Mouse (Mus musculus): ENCODE results near the gene Nr0b2. TPM values are rescaled to one million over a fixed set of nuclear protein-coding genes. Genes with fewer than 3 reads are reported as not detected.

The Nr0b2 gene
- polyA plus RNA-seq, 1 experiment from 2014 or later: not detected

DNA sequence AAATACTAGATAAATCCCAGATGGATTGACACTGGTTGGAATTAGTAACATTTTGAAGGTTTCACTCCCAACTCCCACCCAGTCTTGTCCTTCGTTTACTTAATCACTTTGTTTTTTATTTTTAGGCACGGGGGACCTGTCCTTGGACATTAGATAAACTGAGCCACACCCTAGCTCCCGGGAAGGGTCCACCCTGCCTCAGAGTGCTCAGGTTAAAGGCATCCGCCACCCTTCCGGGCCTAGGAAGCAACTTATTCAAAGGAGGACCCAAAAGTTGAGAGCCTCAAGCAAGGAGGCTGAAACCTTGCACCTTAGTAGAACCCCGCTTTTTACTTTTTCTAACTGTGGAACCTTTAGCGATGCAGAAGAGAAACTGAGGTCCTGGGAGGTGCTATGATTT lies 45.9 kb downstream of the Nr0b2 start:
- no peak for ATAC-seq
- Histone ChIP-seq H3K27ac (no peak overlapping the region), H3K4me3 (replicated peaks) (peak overlapping the region; percentile 44), H3K9ac (replicated peaks) (no peak overlapping the region), H3K4me2 (replicated peaks) (peak overlapping the region; percentile 62), H3K9me3 (no peaks in the 10 kb centered on the region), H3K36me3 (peaks cover 9% of the 10 kb centered on the region), H3K27me3 (peaks cover 63% of the 10 kb centered on the region), H3K4me1 (replicated peaks) (peaks cover 17% of the 10 kb centered on the region)
- 31% methylated on average over 7 of the region's 7 CpGs for WGBS

DNA sequence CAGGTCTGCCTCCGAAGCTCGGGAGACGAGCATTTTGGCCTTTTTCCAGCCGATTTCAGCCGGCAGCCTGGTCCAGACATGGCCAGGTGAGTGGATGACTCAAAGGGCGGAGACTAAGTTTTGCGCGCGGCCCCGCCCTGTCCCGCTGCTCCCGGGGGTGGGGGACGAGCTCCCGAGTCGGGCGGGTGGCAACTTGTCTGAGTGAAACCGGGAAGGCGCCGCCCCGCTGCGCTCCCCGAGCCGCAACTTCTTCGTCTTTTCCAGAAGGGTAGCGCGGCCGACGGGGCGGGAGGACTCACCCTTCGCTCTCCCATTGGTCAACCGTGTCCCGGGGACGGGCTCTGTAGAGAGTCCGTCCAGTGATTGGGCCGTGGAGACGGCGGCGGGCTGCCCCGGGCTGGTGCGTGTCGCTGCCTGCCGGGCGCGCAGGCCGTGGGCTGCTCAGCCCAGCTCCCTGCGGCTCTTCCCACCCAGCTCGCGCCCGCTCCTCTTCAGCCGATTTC lies 46.4 kb downstream of the Nr0b2 start:
- Histone ChIP-seq H3K4me1 (replicated peaks) (peaks cover 17% of the 10 kb centered on the region), H3K27me3 (peaks cover 63% of the 10 kb centered on the region)

DNA sequence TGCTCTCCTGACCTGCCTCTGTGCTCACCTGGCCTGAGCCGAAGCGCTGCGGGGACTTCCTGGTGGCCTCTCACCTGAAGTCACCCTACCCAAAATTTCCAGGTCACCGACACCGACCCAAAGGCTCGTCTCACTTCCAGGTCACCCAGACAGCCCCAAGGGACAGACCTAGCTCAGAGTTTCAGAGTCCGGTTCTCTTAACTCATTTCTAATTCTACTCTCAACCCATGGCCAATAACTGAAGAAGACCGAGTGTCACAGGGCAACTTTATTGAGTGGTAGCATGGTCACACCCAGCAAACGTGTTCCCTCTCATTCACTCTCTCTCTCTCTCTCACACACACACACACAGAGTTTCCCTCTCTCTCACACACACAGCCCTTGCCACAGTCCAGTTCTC lies 47.1 kb downstream of the Nr0b2 start:
- Histone ChIP-seq H3K4me3 (replicated peaks) (peak overlapping the region; percentile 44), H3K9me3 (no peaks in the 10 kb centered on the region), H3K4me2 (replicated peaks) (peak overlapping the region; percentile 62), H3K27ac (no peak overlapping the region), H3K9ac (replicated peaks) (no peak overlapping the region), H3K4me1 (replicated peaks) (peaks cover 17% of the 10 kb centered on the region), H3K36me3 (peaks cover 16% of the 10 kb centered on the region), H3K27me3 (peaks cover 63% of the 10 kb centered on the region)
- no peak for ATAC-seq
- 16% methylated on average over 9 of the region's 9 CpGs for WGBS

More for the DNA sequence above, 46.4 kb downstream of the Nr0b2 start:
- peak overlapping the region; percentile 62 for H3K4me2 ChIP-seq (replicated peaks)
- H3K9ac ChIP-seq (replicated peaks): peak overlapping the region; percentile 48
- H3K36me3 ChIP-seq: peaks cover 11% of the 10 kb centered on the region
- peak overlapping the region; percentile 44 for H3K4me3 ChIP-seq (replicated peaks)
- peak; percentile 95 for ATAC-seq
- H3K9me3 ChIP-seq: no peaks in the 10 kb centered on the region
- H3K27ac ChIP-seq: no peak overlapping the region
- WGBS: under 1% methylated on average over 42 of the region's 50 CpGs

DNA sequence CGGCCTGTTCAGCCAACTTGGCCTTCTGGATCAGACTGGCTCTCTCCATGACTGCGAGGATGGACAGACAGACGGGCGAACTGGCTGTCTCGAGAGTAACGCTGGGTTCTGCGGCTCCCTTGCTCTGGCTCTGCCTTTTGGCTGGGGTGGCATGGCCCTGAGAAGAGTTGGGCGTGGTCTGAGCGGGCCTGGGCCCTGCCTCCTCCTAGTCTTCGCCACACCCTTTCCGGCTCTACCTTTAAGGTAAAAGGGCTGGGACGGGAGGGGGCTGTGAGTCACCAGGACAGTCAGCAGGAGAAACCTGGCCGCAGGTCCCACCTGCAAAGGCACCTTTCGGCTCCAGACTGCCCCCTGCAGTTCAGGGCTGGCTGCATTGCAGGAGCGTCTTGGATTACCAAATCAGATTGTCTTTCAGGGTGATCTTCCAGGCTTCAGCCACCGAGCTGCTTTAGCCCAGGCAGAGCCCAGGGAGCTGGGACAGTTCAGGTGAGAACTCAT lies 48.6 kb downstream of the Nr0b2 start, which contains the start of gene Sfn:
Gene Sfn (minus strand): TSS at position 448 of the 498 bp plus-strand sequence.
- no peak for ATAC-seq
- WGBS: 3% methylated on average over 16 of the region's 16 CpGs
- peaks cover 31% of the 10 kb centered on the region for H3K36me3 ChIP-seq
- H3K27ac ChIP-seq: no peak within 1 kb of the TSS
- H3K4me1 ChIP-seq (replicated peaks): peaks cover 17% of the 10 kb centered on the region
- peak within 1 kb of the TSS; percentile 23; the same call in 1 of the 2 replicates for H3K4me2 ChIP-seq (replicated peaks)
- no peaks in the 10 kb centered on the region for H3K9me3 ChIP-seq
- no peak within 1 kb of the TSS for H3K4me3 ChIP-seq (replicated peaks)
- H3K27me3 ChIP-seq: peaks cover 63% of the 10 kb centered on the region
- no peak within 1 kb of the TSS for H3K9ac ChIP-seq (replicated peaks)

DNA sequence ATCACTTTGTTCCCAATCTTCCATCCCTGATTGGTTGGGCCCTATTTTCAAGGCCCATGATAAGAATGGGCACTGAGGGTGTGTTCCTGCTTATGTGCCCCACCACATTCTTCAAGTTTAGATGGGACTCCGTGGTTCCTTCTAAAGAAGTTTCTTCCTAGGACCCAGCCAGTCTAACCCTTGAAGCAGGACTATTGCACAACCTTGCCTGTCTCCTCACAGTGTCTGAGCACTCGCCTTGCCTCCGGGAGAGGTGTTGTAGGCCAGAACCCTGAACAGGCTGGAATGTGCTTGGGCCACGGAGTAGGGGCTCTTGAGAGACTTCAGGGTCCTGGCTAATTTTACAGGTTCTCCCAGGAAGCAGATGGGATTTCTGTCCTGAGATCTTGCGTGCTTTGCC lies 49.9 kb downstream of the Nr0b2 start:
- WGBS: 92% methylated on average over 5 of the region's 5 CpGs
- Histone ChIP-seq H3K4me3 (replicated peaks) (no peak overlapping the region), H3K9me3 (no peaks in the 10 kb centered on the region), H3K27ac (no peak overlapping the region), H3K27me3 (peaks cover 54% of the 10 kb centered on the region), H3K4me1 (replicated peaks) (peaks cover 17% of the 10 kb centered on the region), H3K36me3 (peaks cover 42% of the 10 kb centered on the region), H3K4me2 (replicated peaks) (no peak overlapping the region), H3K9ac (replicated peaks) (no peak overlapping the region)
- ATAC-seq: no peak

DNA sequence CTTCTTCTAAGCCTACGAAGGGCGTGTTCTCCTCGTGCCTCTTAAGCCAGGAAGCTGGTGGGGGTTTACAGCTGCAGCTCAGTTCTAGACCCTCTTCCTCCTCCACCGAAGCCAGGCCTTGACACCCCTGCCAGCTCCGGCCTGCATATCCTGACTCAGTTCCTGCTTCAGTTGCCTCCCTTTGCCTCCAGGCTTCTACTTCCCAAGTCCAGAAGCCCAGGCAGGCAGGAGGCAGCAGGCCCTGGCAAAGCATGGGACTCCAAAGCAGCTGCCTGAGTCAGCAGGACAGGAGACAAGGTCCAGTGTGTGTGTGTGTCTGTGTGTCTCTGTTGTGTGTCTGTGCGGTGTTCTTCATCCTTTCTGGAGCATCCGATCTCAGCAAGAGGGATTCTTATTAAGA lies 51.0 kb downstream of the Nr0b2 start:
- WGBS: 91% methylated on average over 7 of the region's 7 CpGs
- Histone ChIP-seq H3K4me3 (replicated peaks) (no peak overlapping the region), H3K36me3 (peaks cover 51% of the 10 kb centered on the region), H3K27me3 (peaks cover 43% of the 10 kb centered on the region), H3K4me2 (replicated peaks) (no peak overlapping the region), H3K9ac (replicated peaks) (no peak overlapping the region), H3K27ac (no peak overlapping the region), H3K4me1 (replicated peaks) (peaks cover 16% of the 10 kb centered on the region), H3K9me3 (no peaks in the 10 kb centered on the region)
- ATAC-seq: no peak

DNA sequence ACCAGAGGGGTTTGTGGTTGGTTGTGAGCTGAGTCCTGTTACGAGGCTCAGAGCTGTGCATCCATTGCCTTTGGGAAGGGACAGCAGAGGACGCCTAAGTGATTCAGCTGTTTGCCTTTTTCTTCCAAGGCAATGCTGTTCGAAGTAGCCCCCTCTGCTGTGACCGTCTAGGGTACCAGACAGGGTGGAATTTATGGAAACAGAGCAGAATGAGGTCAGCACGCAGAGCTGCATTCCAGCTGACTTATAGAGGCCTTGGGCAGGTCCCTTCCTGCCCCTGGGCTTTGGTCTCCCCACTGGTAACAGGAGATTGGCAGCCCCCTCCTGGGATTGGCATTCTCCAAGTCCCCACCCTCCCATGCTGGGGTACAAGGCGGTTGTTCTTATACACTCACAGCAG lies 51.7 kb downstream of the Nr0b2 start:
- H3K27me3 ChIP-seq: peaks cover 36% of the 10 kb centered on the region
- peaks cover 51% of the 10 kb centered on the region for H3K36me3 ChIP-seq
- H3K27ac ChIP-seq: no peak overlapping the region
- no peak overlapping the region for H3K4me2 ChIP-seq (replicated peaks)
- no peak overlapping the region for H3K9ac ChIP-seq (replicated peaks)
- H3K4me3 ChIP-seq (replicated peaks): no peak overlapping the region
- H3K9me3 ChIP-seq: no peaks in the 10 kb centered on the region
- no peak for ATAC-seq
- 69% methylated on average over 6 of the region's 6 CpGs for WGBS
- H3K4me1 ChIP-seq (replicated peaks): peaks cover 9% of the 10 kb centered on the region

DNA sequence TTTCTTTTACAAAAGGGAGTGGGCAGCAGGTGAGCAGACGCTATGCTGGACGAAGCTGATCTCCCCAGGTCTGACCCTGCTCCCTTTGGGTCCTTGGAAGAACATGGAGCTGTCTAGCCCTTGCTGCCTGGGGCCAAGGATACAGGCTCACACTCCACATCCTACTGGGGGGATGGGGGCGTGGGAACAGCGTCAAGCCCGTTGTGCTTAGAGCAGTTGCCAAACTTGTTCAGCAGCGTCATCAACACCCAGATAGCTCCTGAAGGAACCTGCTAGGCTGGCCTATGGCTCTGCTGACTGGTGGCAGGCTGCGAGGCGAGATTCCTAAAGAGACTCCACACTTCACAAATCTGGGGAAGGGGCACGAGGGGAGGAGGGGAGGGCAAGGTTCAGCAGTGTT lies 52.2 kb downstream of the Nr0b2 start:
- Histone ChIP-seq H3K9ac (replicated peaks) (no peak overlapping the region), H3K4me3 (replicated peaks) (no peak overlapping the region), H3K27me3 (peaks cover 31% of the 10 kb centered on the region), H3K36me3 (peaks cover 54% of the 10 kb centered on the region), H3K4me2 (replicated peaks) (no peak overlapping the region), H3K27ac (no peak overlapping the region), H3K4me1 (replicated peaks) (peaks cover 5% of the 10 kb centered on the region; the same call in 1 of the 2 replicates), H3K9me3 (no peaks in the 10 kb centered on the region)
- WGBS: 60% methylated on average over 9 of the region's 9 CpGs
- no peak for ATAC-seq

Small RNA genes lying within 50 kb of the gene (microRNA-seq; reads per million reads assigned to microRNA genes)
- gene Gm23158: not detected

Other genes starting within 250 kb of the Nr0b2 start
- gene Wdtc1, start 199.9 kb upstream of the Nr0b2 start, polyA plus RNA-seq (2015; fragmentation: Nextera tagmentation; extraction: Ambion mirVana): 18.2 and 21.8 TPM in 2 replicates
- gene Slc9a1, start 183.7 kb upstream of the Nr0b2 start, polyA plus RNA-seq (2015; fragmentation: Nextera tagmentation; extraction: Ambion mirVana): 6.8 and 7.9 TPM in 2 replicates
- 0.17 and 0.31 TPM in 2 replicates for gene Tent5b, start 73.2 kb upstream of the Nr0b2 start, polyA plus RNA-seq (2015; fragmentation: Nextera tagmentation; extraction: Ambion mirVana)
- 1.2 and 1.9 TPM in 2 replicates for gene Trnp1, start 54.8 kb upstream of the Nr0b2 start, polyA plus RNA-seq (2015; fragmentation: Nextera tagmentation; extraction: Ambion mirVana)
- gene Kdf1, start 34.4 kb upstream of the Nr0b2 start, polyA plus RNA-seq (2015; fragmentation: Nextera tagmentation; extraction: Ambion mirVana): 0.15 and 0.24 TPM in 2 replicates
- 256 and 272 TPM in 2 replicates for gene Nudc, start 7.4 kb upstream of the Nr0b2 start, polyA plus RNA-seq (2015; fragmentation: Nextera tagmentation; extraction: Ambion mirVana)
- gene Gpatch3, start 21.4 kb downstream of the Nr0b2 start, polyA plus RNA-seq (2015; fragmentation: Nextera tagmentation; extraction: Ambion mirVana): 7.6 and 7.8 TPM in 2 replicates
- 20.6 and 23.5 TPM in 2 replicates for gene Gpn2, start 31.0 kb downstream of the Nr0b2 start, polyA plus RNA-seq (2015; fragmentation: Nextera tagmentation; extraction: Ambion mirVana)
- 0.89 and 1.2 TPM in 2 replicates for gene Sfn, start 48.8 kb downstream of the Nr0b2 start, polyA plus RNA-seq (2015; fragmentation: Nextera tagmentation; extraction: Ambion mirVana)
- gene Zdhhc18, start 96.8 kb downstream of the Nr0b2 start, polyA plus RNA-seq (2015; fragmentation: Nextera tagmentation; extraction: Ambion mirVana): 3.5 and 4.1 TPM in 2 replicates
- gene Pigv, start 119.3 kb downstream of the Nr0b2 start, polyA plus RNA-seq (2015; fragmentation: Nextera tagmentation; extraction: Ambion mirVana): 13.7 and 16.0 TPM in 2 replicates
- gene Arid1a, start 203.4 kb downstream of the Nr0b2 start, polyA plus RNA-seq (2015; fragmentation: Nextera tagmentation; extraction: Ambion mirVana): 43.6 and 47.1 TPM in 2 replicates